Mouse (Mus musculus): ENCODE results near the gene BC055324. TPM values are rescaled to one million over a fixed set of nuclear protein-coding genes. Genes with fewer than 3 reads are reported as not detected.

Gene BC055324
- polyA plus RNA-seq, 1 experiment from 2014 or later = 20.0 TPM

GRCm38 (mm10) chr1:163900168-163900567 is 94.4 kb downstream of the BC055324 start:
- Histone ChIP-seq H3K9ac (no peak overlapping the region), H3K9me3 (replicated peaks) (no peaks in the 10 kb centered on the region), H3K27me3 (no peaks in the 10 kb centered on the region), H3K4me2 (replicated peaks) (no peak overlapping the region), H3K36me3 (no peaks in the 10 kb centered on the region), H3K4me3 (no peak overlapping the region), H3K4me1 (no peaks in the 10 kb centered on the region), H3K27ac (no peak overlapping the region)
- 87% methylated on average over 2 of the region's 2 CpGs for WGBS
- no peak for ATAC-seq (ENCODE audit: low FRiP score)

GRCm38 (mm10) chr1:163899575-163899974 is 95.0 kb downstream of the BC055324 start:
- H3K4me2 ChIP-seq (replicated peaks) = no peak overlapping the region
- no peaks in the 10 kb centered on the region for H3K9me3 ChIP-seq (replicated peaks)
- 92% methylated on average over 2 of the region's 2 CpGs for WGBS
- H3K36me3 ChIP-seq = no peaks in the 10 kb centered on the region
- H3K27ac ChIP-seq = no peak overlapping the region
- no peak overlapping the region for H3K4me3 ChIP-seq
- no peaks in the 10 kb centered on the region for H3K4me1 ChIP-seq
- H3K9ac ChIP-seq = no peak overlapping the region
- no peaks in the 10 kb centered on the region for H3K27me3 ChIP-seq
- ATAC-seq (ENCODE audit: low FRiP score) = no peak

GRCm38 (mm10) chr1:163898291-163898764 is 96.3 kb downstream of the BC055324 start:
- H3K36me3 ChIP-seq = no peaks in the 10 kb centered on the region
- no peak overlapping the region for H3K4me2 ChIP-seq (replicated peaks)
- WGBS = 73% methylated on average over 5 of the region's 5 CpGs
- H3K4me3 ChIP-seq = no peak overlapping the region
- ATAC-seq (ENCODE audit: low FRiP score) = no peak
- no peaks in the 10 kb centered on the region for H3K9me3 ChIP-seq (replicated peaks)
- no peak overlapping the region for H3K27ac ChIP-seq
- H3K4me1 ChIP-seq = no peaks in the 10 kb centered on the region
- no peak overlapping the region for H3K9ac ChIP-seq
- no peaks in the 10 kb centered on the region for H3K27me3 ChIP-seq

Other genes with a start within 250 kb of the BC055324 start
- 74.6 and 87.3 TPM in 2 replicates for gene Kifap3, start 215.2 kb downstream of the BC055324 start, polyA plus RNA-seq (2016; fragmentation: Nextera tagmentation; extraction: Ambion mirVana)
- 24.0 and 25.3 TPM in 2 replicates for gene Scyl3, start 65.7 kb downstream of the BC055324 start, polyA plus RNA-seq (2016; fragmentation: Nextera tagmentation; extraction: Ambion mirVana)
- 8.9 and 9.1 TPM in 2 replicates for gene Mettl18, start 93 bp upstream of the BC055324 start, polyA plus RNA-seq (2016; fragmentation: Nextera tagmentation; extraction: Ambion mirVana)
- not detected in 2 replicates for gene Sele, start 53.4 kb upstream of the BC055324 start, polyA plus RNA-seq (2016; fragmentation: Nextera tagmentation; extraction: Ambion mirVana)
- 0.30 TPM in 1 of 2 replicates, not detected in the other for gene Sell, start 67.2 kb upstream of the BC055324 start, polyA plus RNA-seq (2016; fragmentation: Nextera tagmentation; extraction: Ambion mirVana)
- gene Selp, start 120.5 kb upstream of the BC055324 start, polyA plus RNA-seq (2016; fragmentation: Nextera tagmentation; extraction: Ambion mirVana) = 0.12 TPM in 1 of 2 replicates, not detected in the other
- gene F5, start 157.0 kb upstream of the BC055324 start, polyA plus RNA-seq (2016; fragmentation: Nextera tagmentation; extraction: Ambion mirVana) = 0.17 and 0.34 TPM in 2 replicates